Mouse (Mus musculus): ENCODE results near the gene Gast. TPM values are rescaled to one million over a fixed set of nuclear protein-coding genes. Genes with fewer than 3 reads are reported as not detected.

Gast gene
- polyA plus RNA-seq, 1 experiment from 2014 or later = not detected

GRCm38 (mm10) chr11:100369145-100369544 is 34.9 kb downstream of the Gast start:
- no peaks in the 10 kb centered on the region for H3K27me3 ChIP-seq (replicated peaks; ENCODE audit: control insufficient read depth, insufficient read depth, low read length)
- H3K4me3 ChIP-seq (ENCODE audit: low read length) = no peak overlapping the region
- ATAC-seq = no peak
- no peak overlapping the region for H3K4me2 ChIP-seq (ENCODE audit: low read length)
- WGBS = 76% methylated on average over 7 of the region's 7 CpGs
- no peaks in the 10 kb centered on the region for H3K9me3 ChIP-seq (ENCODE audit: control insufficient read depth, low read length)
- H3K36me3 ChIP-seq (ENCODE audit: control insufficient read depth, insufficient read depth, low read length) = peaks cover 14% of the 10 kb centered on the region
- H3K4me1 ChIP-seq (ENCODE audit: control insufficient read depth, insufficient read depth, low read depth, low read length) = no peaks in the 10 kb centered on the region
- no peak overlapping the region for H3K27ac ChIP-seq (ENCODE audit: low read depth, low read length)
- H3K9ac ChIP-seq (ENCODE audit: low read depth, low read length) = no peak overlapping the region

- Histone ChIP-seq H3K27ac (ENCODE audit: low read depth, low read length) (no peak overlapping the region), H3K27me3 (replicated peaks; ENCODE audit: control insufficient read depth, insufficient read depth, low read length) (no peaks in the 10 kb centered on the region), H3K9me3 (ENCODE audit: control insufficient read depth, low read length) (no peaks in the 10 kb centered on the region), H3K4me2 (ENCODE audit: low read length) (no peak overlapping the region), H3K9ac (ENCODE audit: low read depth, low read length) (no peak overlapping the region), H3K4me1 (ENCODE audit: control insufficient read depth, insufficient read depth, low read depth, low read length) (no peaks in the 10 kb centered on the region), H3K4me3 (ENCODE audit: low read length) (no peak overlapping the region), H3K36me3 (ENCODE audit: control insufficient read depth, insufficient read depth, low read length) (peaks cover 17% of the 10 kb centered on the region)
- WGBS = 84% methylated on average over 8 of the region's 8 CpGs
- no peak for ATAC-seq
Measured at GRCm38 (mm10) chr11:100369822-100370221, 35.6 kb downstream of the Gast start.

- Histone ChIP-seq H3K9me3 (ENCODE audit: control insufficient read depth, low read length) (no peaks in the 10 kb centered on the region), H3K4me2 (ENCODE audit: low read length) (no peak overlapping the region), H3K27ac (ENCODE audit: low read depth, low read length) (no peak overlapping the region), H3K4me1 (ENCODE audit: control insufficient read depth, insufficient read depth, low read depth, low read length) (no peaks in the 10 kb centered on the region), H3K9ac (ENCODE audit: low read depth, low read length) (no peak overlapping the region), H3K27me3 (replicated peaks; ENCODE audit: control insufficient read depth, insufficient read depth, low read length) (no peaks in the 10 kb centered on the region), H3K4me3 (ENCODE audit: low read length) (no peak overlapping the region), H3K36me3 (ENCODE audit: control insufficient read depth, insufficient read depth, low read length) (peaks cover 34% of the 10 kb centered on the region)
- 62% methylated on average over 8 of the region's 8 CpGs for WGBS
- no peak for ATAC-seq
Measured at GRCm38 (mm10) chr11:100371981-100372558, 37.9 kb downstream of the Gast start.

- 92% methylated on average over 9 of the region's 9 CpGs for WGBS
- Histone ChIP-seq H3K36me3 (ENCODE audit: control insufficient read depth, insufficient read depth, low read length) (peaks cover 49% of the 10 kb centered on the region), H3K9me3 (ENCODE audit: control insufficient read depth, low read length) (no peaks in the 10 kb centered on the region), H3K27me3 (replicated peaks; ENCODE audit: control insufficient read depth, insufficient read depth, low read length) (no peaks in the 10 kb centered on the region), H3K9ac (ENCODE audit: low read depth, low read length) (no peak overlapping the region), H3K4me3 (ENCODE audit: low read length) (no peak overlapping the region), H3K4me2 (ENCODE audit: low read length) (no peak overlapping the region), H3K4me1 (ENCODE audit: control insufficient read depth, insufficient read depth, low read depth, low read length) (no peaks in the 10 kb centered on the region), H3K27ac (ENCODE audit: low read depth, low read length) (no peak overlapping the region)
- ATAC-seq = no peak
Measured at GRCm38 (mm10) chr11:100375127-100375526, 40.9 kb downstream of the Gast start.

GRCm38 (mm10) chr11:100376005-100376404 is 41.8 kb downstream of the Gast start:
- no peaks in the 10 kb centered on the region for H3K27me3 ChIP-seq (replicated peaks; ENCODE audit: control insufficient read depth, insufficient read depth, low read length)
- H3K4me3 ChIP-seq (ENCODE audit: low read length) = no peak overlapping the region
- no peaks in the 10 kb centered on the region for H3K4me1 ChIP-seq (ENCODE audit: control insufficient read depth, insufficient read depth, low read depth, low read length)
- no peak for ATAC-seq
- H3K36me3 ChIP-seq (ENCODE audit: control insufficient read depth, insufficient read depth, low read length) = peaks cover 47% of the 10 kb centered on the region
- H3K4me2 ChIP-seq (ENCODE audit: low read length) = no peak overlapping the region
- H3K9ac ChIP-seq (ENCODE audit: low read depth, low read length) = no peak overlapping the region
- H3K27ac ChIP-seq (ENCODE audit: low read depth, low read length) = no peak overlapping the region
- WGBS = 64% methylated on average over 4 of the region's 4 CpGs
- H3K9me3 ChIP-seq (ENCODE audit: control insufficient read depth, low read length) = no peaks in the 10 kb centered on the region

GRCm38 (mm10) chr11:100376746-100377389 is 42.7 kb downstream of the Gast start:
- Histone ChIP-seq H3K4me1 (ENCODE audit: control insufficient read depth, insufficient read depth, low read depth, low read length) (no peaks in the 10 kb centered on the region), H3K27me3 (replicated peaks; ENCODE audit: control insufficient read depth, insufficient read depth, low read length) (no peaks in the 10 kb centered on the region), H3K9me3 (ENCODE audit: control insufficient read depth, low read length) (no peaks in the 10 kb centered on the region), H3K9ac (ENCODE audit: low read depth, low read length) (no peak overlapping the region), H3K36me3 (ENCODE audit: control insufficient read depth, insufficient read depth, low read length) (peaks cover 52% of the 10 kb centered on the region), H3K4me3 (ENCODE audit: low read length) (no peak overlapping the region), H3K27ac (ENCODE audit: low read depth, low read length) (no peak overlapping the region), H3K4me2 (ENCODE audit: low read length) (no peak overlapping the region)
- WGBS = 92% methylated on average over 21 of the region's 21 CpGs
- ATAC-seq = no peak

GRCm38 (mm10) chr11:100377989-100378388 is 43.8 kb downstream of the Gast start:
- Histone ChIP-seq H3K4me3 (ENCODE audit: low read length) (no peak overlapping the region), H3K36me3 (ENCODE audit: control insufficient read depth, insufficient read depth, low read length) (peaks cover 59% of the 10 kb centered on the region), H3K9ac (ENCODE audit: low read depth, low read length) (no peak overlapping the region), H3K9me3 (ENCODE audit: control insufficient read depth, low read length) (no peaks in the 10 kb centered on the region), H3K27me3 (replicated peaks; ENCODE audit: control insufficient read depth, insufficient read depth, low read length) (no peaks in the 10 kb centered on the region), H3K27ac (ENCODE audit: low read depth, low read length) (no peak overlapping the region), H3K4me1 (ENCODE audit: control insufficient read depth, insufficient read depth, low read depth, low read length) (no peaks in the 10 kb centered on the region), H3K4me2 (ENCODE audit: low read length) (no peak overlapping the region)
- no peak for ATAC-seq
- 93% methylated on average over 14 of the region's 14 CpGs for WGBS

GRCm38 (mm10) chr11:100378446-100378845 is 44.2 kb downstream of the Gast start:
- H3K36me3 ChIP-seq (ENCODE audit: control insufficient read depth, insufficient read depth, low read length) = peaks cover 61% of the 10 kb centered on the region
- ATAC-seq = no peak
- H3K4me2 ChIP-seq (ENCODE audit: low read length) = no peak overlapping the region
- no peaks in the 10 kb centered on the region for H3K9me3 ChIP-seq (ENCODE audit: control insufficient read depth, low read length)
- no peak overlapping the region for H3K9ac ChIP-seq (ENCODE audit: low read depth, low read length)
- H3K4me3 ChIP-seq (ENCODE audit: low read length) = no peak overlapping the region
- no peak overlapping the region for H3K27ac ChIP-seq (ENCODE audit: low read depth, low read length)
- 92% methylated on average over 5 of the region's 5 CpGs for WGBS
- no peaks in the 10 kb centered on the region for H3K4me1 ChIP-seq (ENCODE audit: control insufficient read depth, insufficient read depth, low read depth, low read length)
- H3K27me3 ChIP-seq (replicated peaks; ENCODE audit: control insufficient read depth, insufficient read depth, low read length) = no peaks in the 10 kb centered on the region

GRCm38 (mm10) chr11:100379311-100379710 is 45.1 kb downstream of the Gast start:
- Histone ChIP-seq H3K9me3 (ENCODE audit: control insufficient read depth, low read length) (no peaks in the 10 kb centered on the region), H3K4me2 (ENCODE audit: low read length) (no peak overlapping the region), H3K9ac (ENCODE audit: low read depth, low read length) (no peak overlapping the region), H3K4me1 (ENCODE audit: control insufficient read depth, insufficient read depth, low read depth, low read length) (no peaks in the 10 kb centered on the region), H3K27ac (ENCODE audit: low read depth, low read length) (no peak overlapping the region), H3K27me3 (replicated peaks; ENCODE audit: control insufficient read depth, insufficient read depth, low read length) (no peaks in the 10 kb centered on the region), H3K4me3 (ENCODE audit: low read length) (no peak overlapping the region), H3K36me3 (ENCODE audit: control insufficient read depth, insufficient read depth, low read length) (peaks cover 61% of the 10 kb centered on the region)
- no peak for ATAC-seq
- WGBS = 97% methylated on average over 4 of the region's 4 CpGs
